Mouse (Mus musculus) kidney, adult 2 months (tissue): ENCODE data around the gene Sgpp2. TPM values are rescaled to one million over a fixed set of nuclear protein-coding genes. Genes with fewer than 3 reads are reported as not detected.

Experiments used
- DNase-seq: peaks from one replicate; pipeline ENCODE4 v3.0.0; 2021
- H3K27ac ChIP-seq: fragments of 200-500 bp; 2 replicates; pipeline ENCODE4 v1.5.1; 2012; ENCODE audit warnings: low read depth, low read length, control low read depth, inconsistent platforms; ENCODE audit not compliant: insufficient read depth
- H3K27me3 ChIP-seq: fragments of 200-500 bp; replicated peaks from 2 replicates; pipeline ENCODE4 v1.6.1; 2012; ENCODE audit warnings: mild to moderate bottlenecking, moderate library complexity, low read length, inconsistent platforms; ENCODE audit not compliant: control insufficient read depth, insufficient read depth
- H3K36me3 ChIP-seq: fragments of 200-500 bp; 2 replicates; pipeline ENCODE4 v1.6.1; 2012; ENCODE audit warnings: mild to moderate bottlenecking, moderate library complexity, low read length, inconsistent platforms; ENCODE audit not compliant: control insufficient read depth, insufficient read depth
- H3K4me1 ChIP-seq: fragments of 200-500 bp; 2 replicates; pipeline ENCODE4 v1.6.1; 2011; ENCODE audit warnings: low read length; ENCODE audit not compliant: control insufficient read depth, insufficient read depth
- H3K4me3 ChIP-seq: fragments of 200-500 bp; 2 replicates; pipeline ENCODE4 v1.5.1; 2011; ENCODE audit warnings: mild to moderate bottlenecking, low read depth, low read length, control low read depth; ENCODE audit not compliant: insufficient read depth
- CTCF ChIP-seq: fragments of 200-500 bp; conservative IDR thresholded peaks from 2 replicates; pipeline ENCODE4 v1.5.1; 2011; ENCODE audit warnings: low read depth, mild to moderate bottlenecking, control low read depth, low read length, moderate library complexity, mixed read lengths; ENCODE audit not compliant: insufficient read depth, insufficient read length
- POLR2A ChIP-seq: fragments of 200-500 bp; IDR thresholded peaks from one replicate; pipeline ENCODE4 v1.6.1; 2011; ENCODE audit warnings: low read depth, low read length, control low read depth
- WGBS: fragments of 180-500 bp; shearing (Covaris S2); methylation state at CpG from one replicate; pipeline ENCODE4 v1.1.7; 2018; 5-methylcytosine and 5-hydroxymethylcytosine counted together
- polyA plus RNA-seq: library from polyadenylated mRNA; depleted of rRNA; stranded (reverse); fragments of >200 nt; gene quantifications from 2 replicates; pipeline ENCODE4 v1.2.3, GENCODE M21; 2012

Gene Sgpp2
- polyA plus RNA-seq, 1 experiment = 15.6 TPM

- H3K27me3 ChIP-seq = no peaks in the 10 kb centered on the region
- 95% methylated on average over 9 of the region's 9 CpGs for WGBS
- H3K36me3 ChIP-seq = no peaks in the 10 kb centered on the region
- H3K4me1 ChIP-seq = no peaks in the 10 kb centered on the region; the same call in 1 of the 2 replicates
- TF ChIP-seq CTCF = no peak
- no peak for TF ChIP-seq POLR2A
- no peak for DNase-seq
- H3K27ac ChIP-seq = no peak overlapping the region
- no peak overlapping the region for H3K4me3 ChIP-seq
Observed at GRCm38 (mm10) chr1:78417154-78417911, 107.2 kb downstream of the Sgpp2 start.

DNA sequence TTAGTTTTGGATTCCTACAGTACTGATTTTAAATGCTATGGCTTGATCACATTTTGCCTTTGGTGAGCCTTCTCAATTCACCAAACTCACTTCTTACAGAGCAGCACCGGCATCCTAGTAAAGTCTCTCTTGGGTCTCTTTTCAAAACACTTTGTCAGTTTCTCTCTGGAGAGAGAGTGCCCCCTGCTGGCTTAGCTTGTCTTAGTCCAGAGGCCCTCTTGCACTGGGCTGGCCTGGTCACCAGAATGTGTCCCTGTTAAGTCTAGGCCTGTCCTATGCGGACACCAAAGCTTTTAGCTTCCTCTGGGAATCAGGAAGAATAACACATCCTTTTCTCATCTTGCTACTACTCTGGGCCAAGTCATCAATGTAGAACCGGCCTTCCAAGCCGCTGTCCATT lies 109.4 kb downstream of the Sgpp2 start:
- H3K4me1 ChIP-seq = no peaks in the 10 kb centered on the region; the same call in 1 of the 2 replicates
- DNase-seq = peak; percentile 77
- no peak overlapping the region for H3K4me3 ChIP-seq
- no peak overlapping the region for H3K27ac ChIP-seq
- peak; percentile 68 for TF ChIP-seq CTCF
- no peak for TF ChIP-seq POLR2A
- WGBS = 52% methylated on average over 4 of the region's 4 CpGs
- H3K36me3 ChIP-seq = no peaks in the 10 kb centered on the region
- no peaks in the 10 kb centered on the region for H3K27me3 ChIP-seq

DNA sequence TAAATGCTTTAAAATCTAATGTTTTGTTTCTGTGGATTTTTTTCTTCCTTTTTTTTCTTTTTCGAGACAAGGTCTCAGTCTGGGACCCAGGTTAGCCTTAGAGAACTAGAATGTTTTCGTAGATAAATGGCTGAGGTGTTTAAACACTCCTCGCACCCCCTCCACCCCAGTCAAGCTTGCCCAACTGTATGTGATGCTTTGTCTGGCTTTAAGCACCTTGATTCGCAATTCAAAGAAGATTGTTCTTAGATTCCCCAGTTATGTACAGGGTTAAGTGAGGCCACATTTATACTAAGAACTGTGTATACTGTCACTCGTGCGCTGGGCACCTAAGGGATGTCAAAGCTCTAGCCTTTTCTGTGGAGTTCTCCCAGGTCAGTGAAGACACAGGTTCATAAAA lies 110.1 kb downstream of the Sgpp2 start:
- Histone ChIP-seq H3K27ac (no peak overlapping the region), H3K36me3 (no peaks in the 10 kb centered on the region), H3K27me3 (no peaks in the 10 kb centered on the region), H3K4me1 (no peaks in the 10 kb centered on the region; the same call in 1 of the 2 replicates), H3K4me3 (no peak overlapping the region)
- DNase-seq = no peak
- TF ChIP-seq CTCF = no peak
- no peak for TF ChIP-seq POLR2A
- WGBS = 87% methylated on average over 6 of the region's 6 CpGs

DNA sequence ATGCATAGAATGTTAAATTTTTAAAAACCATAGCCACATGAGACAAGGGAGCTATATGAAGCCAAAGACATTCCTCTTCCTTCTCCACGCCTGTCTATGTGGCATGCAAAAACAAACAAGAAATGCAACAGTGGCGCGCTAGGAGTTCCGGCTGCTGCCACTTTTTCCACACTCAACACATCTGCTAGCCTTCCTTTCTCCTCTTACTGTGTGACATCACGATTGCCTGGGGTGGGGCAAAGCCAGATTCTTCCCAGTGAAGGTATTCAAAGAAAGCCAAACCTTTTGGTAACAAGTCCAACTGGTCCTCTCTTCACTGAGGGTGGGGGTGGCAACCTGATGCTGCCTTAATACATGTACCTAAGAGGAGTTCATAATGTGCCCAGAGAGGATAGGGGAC lies 111.6 kb downstream of the Sgpp2 start:
- no peak overlapping the region for H3K4me3 ChIP-seq
- TF ChIP-seq CTCF (no peak), POLR2A (no peak)
- no peak overlapping the region for H3K27ac ChIP-seq
- no peaks in the 10 kb centered on the region for H3K27me3 ChIP-seq
- no peaks in the 10 kb centered on the region for H3K36me3 ChIP-seq
- WGBS = 90% methylated on average over 5 of the region's 5 CpGs
- DNase-seq = no peak
- H3K4me1 ChIP-seq = peaks cover 5% of the 10 kb centered on the region; the same call in 1 of the 2 replicates

- no peaks in the 10 kb centered on the region for H3K36me3 ChIP-seq
- H3K4me1 ChIP-seq = peaks cover 5% of the 10 kb centered on the region; the same call in 1 of the 2 replicates
- no peak overlapping the region for H3K27ac ChIP-seq
- 65% methylated on average over 2 of the region's 2 CpGs for WGBS
- no peaks in the 10 kb centered on the region for H3K27me3 ChIP-seq
- no peak for TF ChIP-seq POLR2A
- H3K4me3 ChIP-seq = no peak overlapping the region
- DNase-seq = no peak
Observed at GRCm38 (mm10) chr1:78422576-78422975, 112.4 kb downstream of the Sgpp2 start.

- TF ChIP-seq CTCF (no peak), POLR2A (no peak)
- no peak overlapping the region for H3K4me3 ChIP-seq
Observed at GRCm38 (mm10) chr1:78424848-78425247, 114.7 kb downstream of the Sgpp2 start.

GRCm38 (mm10) chr1:78425309-78425708 lies 115.2 kb downstream of the Sgpp2 start:
- Histone ChIP-seq H3K27me3 (no peaks in the 10 kb centered on the region), H3K27ac (0 out of 2 replicates have a peak overlapping the region, but pooled peaks have one; percentile 21), H3K4me3 (no peak overlapping the region), H3K36me3 (no peaks in the 10 kb centered on the region), H3K4me1 (peaks cover 5% of the 10 kb centered on the region; the same call in 1 of the 2 replicates)
- DNase-seq = no peak
- 74% methylated on average over 7 of the region's 7 CpGs for WGBS
- TF ChIP-seq POLR2A (no peak), CTCF (no peak)

More at GRCm38 (mm10) chr1:78424848-78425247, 114.7 kb downstream of the Sgpp2 start:
- peaks cover 5% of the 10 kb centered on the region; the same call in 1 of the 2 replicates for H3K4me1 ChIP-seq
- no peaks in the 10 kb centered on the region for H3K36me3 ChIP-seq
- WGBS = 46% methylated on average over 4 of the region's 4 CpGs
- 0 out of 2 replicates have a peak overlapping the region, but pooled peaks have one; percentile 21 for H3K27ac ChIP-seq
- no peaks in the 10 kb centered on the region for H3K27me3 ChIP-seq
- DNase-seq = peak; percentile 26
